Mouse (Mus musculus) embryo, embryonic 11 days (tissue): ENCODE results near the gene Retreg1.
A peak's percentile ranks its signal among the peaks of the same experiment; 100 is the strongest.

Experiments
- DNase-seq: peaks from one replicate; pipeline ENCODE4 v3.0.0-alpha.2; 2015

Gene Retreg1

GRCm38 (mm10) chr15:25923916-25924315 lies 80.9 kb downstream of the Retreg1 start:
- no peak for DNase-seq

- no peak for DNase-seq
These were observed 83.2 kb downstream of the Retreg1 start for GRCm38 (mm10) chr15:25926171-25926570.

GRCm38 (mm10) chr15:25927106-25927505 lies 84.1 kb downstream of the Retreg1 start:
- DNase-seq, result no peak

- DNase-seq, result no peak
These were observed 85.0 kb downstream of the Retreg1 start for GRCm38 (mm10) chr15:25928001-25928400.

GRCm38 (mm10) chr15:25928831-25929230 lies 85.9 kb downstream of the Retreg1 start:
- DNase-seq, result no peak

GRCm38 (mm10) chr15:25929518-25929917 lies 86.5 kb downstream of the Retreg1 start:
- DNase-seq, result peak; percentile 10

- DNase-seq, result no peak
These were observed 87.0 kb downstream of the Retreg1 start for GRCm38 (mm10) chr15:25929936-25930335.

- no peak for DNase-seq
These were observed 87.7 kb downstream of the Retreg1 start for GRCm38 (mm10) chr15:25930657-25931056.

- no peak for DNase-seq
These were observed 89.5 kb downstream of the Retreg1 start for GRCm38 (mm10) chr15:25932497-25932896.

GRCm38 (mm10) chr15:25932937-25933684 lies 90.1 kb downstream of the Retreg1 start:
- DNase-seq, result no peak

GRCm38 (mm10) chr15:25933685-25934108 lies 90.7 kb downstream of the Retreg1 start:
- DNase-seq, result no peak

- no peak for DNase-seq
These were observed 91.4 kb downstream of the Retreg1 start for GRCm38 (mm10) chr15:25934411-25934810.

- no peak for DNase-seq
These were observed 95.5 kb downstream of the Retreg1 start for GRCm38 (mm10) chr15:25938496-25938895.

- DNase-seq, result peak; percentile 24
These were observed 97.7 kb downstream of the Retreg1 start for GRCm38 (mm10) chr15:25940397-25941377.

- DNase-seq, result no peak
These were observed 98.5 kb downstream of the Retreg1 start for GRCm38 (mm10) chr15:25941514-25941913.

- no peak for DNase-seq
These were observed 99.4 kb downstream of the Retreg1 start for GRCm38 (mm10) chr15:25942415-25942814.

GRCm38 (mm10) chr15:25943386-25944137 lies 100.6 kb downstream of the Retreg1 start:
- DNase-seq, result no peak

GRCm38 (mm10) chr15:25945224-25945623 lies 102.2 kb downstream of the Retreg1 start:
- DNase-seq, result no peak

GRCm38 (mm10) chr15:25946482-25946881 lies 103.5 kb downstream of the Retreg1 start:
- DNase-seq, result no peak

GRCm38 (mm10) chr15:25947383-25947782 lies 104.4 kb downstream of the Retreg1 start:
- DNase-seq, result no peak

- DNase-seq, result no peak
These were observed 105.6 kb downstream of the Retreg1 start for GRCm38 (mm10) chr15:25948257-25949223.

- no peak for DNase-seq
These were observed 106.7 kb downstream of the Retreg1 start for GRCm38 (mm10) chr15:25949696-25950095.
